Comparison of ENCODE assay signal across 13 mouse cellular contexts in the genomic region with DNA sequence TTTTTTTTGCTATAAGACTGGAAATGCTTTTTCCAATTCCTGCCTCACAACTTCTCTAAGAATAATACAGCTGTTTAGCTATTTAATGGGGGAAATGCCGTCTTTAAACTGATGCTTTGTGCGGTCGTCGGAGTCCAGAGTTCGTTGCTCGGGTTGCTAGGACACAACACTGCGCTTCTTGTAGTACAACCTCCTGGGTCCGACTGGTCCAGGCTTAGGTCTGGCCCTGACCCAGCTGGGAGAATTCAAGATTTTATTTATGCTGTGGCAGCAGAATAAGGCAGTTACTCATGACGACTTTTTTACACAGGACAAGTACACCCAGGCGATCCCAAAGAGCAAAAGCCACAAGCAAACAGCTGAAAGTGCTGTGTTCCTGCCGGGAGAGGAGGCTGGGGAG. TPM values are rescaled to one million over a fixed set of nuclear protein-coding genes. Genes with fewer than 3 reads are reported as not detected.
DNase-seq lines count a peak whose midpoint lies in the region; ATAC-seq and TF ChIP-seq lines count a peak whose summit lies in the region.
"Had no signal": no experiment of that assay in that cellular context is flagged by ENCODE, and none has a peak within 500 bp of the region (broad histone marks: within the 10 kb centered on the region; RNA-seq: fewer than 3 reads in every experiment).

No protein-coding gene starts in this region.

- no peak overlapping the region for H3K9ac ChIP-seq in forebrain, embryonic 14.5 days (ENCODE audit: low read length)
- no peak overlapping the region for H3K9ac ChIP-seq in forebrain, embryonic 13.5 days
- no peak overlapping the region for H3K9ac ChIP-seq in neural tube, embryonic 11.5 days (ENCODE audit: low read length)
- H3K9ac ChIP-seq in stomach, postnatal 0 days (ENCODE audit: low read length) = no peak overlapping the region
- H3K9ac ChIP-seq: lung, embryonic 14.5 days; midbrain, embryonic 12.5 days had no signal

- no peak overlapping the region for H3K4me2 ChIP-seq in forebrain, embryonic 14.5 days (ENCODE audit: low read length)
- no peak overlapping the region for H3K4me2 ChIP-seq in forebrain, embryonic 13.5 days
- no peak overlapping the region for H3K4me2 ChIP-seq in neural tube, embryonic 11.5 days (ENCODE audit: low read depth)
- no peak overlapping the region for H3K4me2 ChIP-seq in stomach, postnatal 0 days (replicated peaks; ENCODE audit: low read depth)
- H3K4me2 ChIP-seq: lung, embryonic 14.5 days; midbrain, embryonic 12.5 days had no signal

- no peak overlapping the region for H3K4me3 ChIP-seq in forebrain, embryonic 14.5 days (ENCODE audit: low read depth, low read length)
- H3K4me3 ChIP-seq in forebrain, embryonic 13.5 days = no peak overlapping the region
- no peak overlapping the region for H3K4me3 ChIP-seq in neural tube, embryonic 11.5 days (ENCODE audit: low read depth, low read length)
- H3K4me3 ChIP-seq in stomach, postnatal 0 days (ENCODE audit: low read depth, low read length) = no peak overlapping the region
- H3K4me3 ChIP-seq: midbrain, embryonic 12.5 days had no signal

- no peak for ATAC-seq in forebrain, embryonic 14.5 days
- no peak for ATAC-seq in forebrain, embryonic 13.5 days
- ATAC-seq in neural tube, embryonic 11.5 days (ENCODE audit: insufficient read depth, low FRiP score, low TSS enrichment) = peak; percentile 61; the same call in 1 of the 2 replicates
- ATAC-seq in stomach, postnatal 0 days (ENCODE audit: low FRiP score, low TSS enrichment) = no peak

- TF ChIP-seq EP300 in stomach, postnatal 0 days (optimal IDR thresholded peaks at IDR 0.05) = no peak

- H3K9me3 ChIP-seq in forebrain, embryonic 14.5 days (replicated peaks; ENCODE audit: control insufficient read depth, low read length) = no peaks in the 10 kb centered on the region
- H3K9me3 ChIP-seq in forebrain, embryonic 13.5 days (replicated peaks) = no peaks in the 10 kb centered on the region
- no peaks in the 10 kb centered on the region for H3K9me3 ChIP-seq in neural tube, embryonic 11.5 days (ENCODE audit: control insufficient read depth, low read length)
- H3K9me3 ChIP-seq in stomach, postnatal 0 days (ENCODE audit: control insufficient read depth, low read length) = no peaks in the 10 kb centered on the region
- H3K9me3 ChIP-seq: midbrain, embryonic 12.5 days had no signal

- WGBS in forebrain, embryonic 14.5 days = 51% methylated on average over 11 of the region's 11 CpGs
- 52% methylated on average over 11 of the region's 11 CpGs for WGBS in forebrain, embryonic 13.5 days
- WGBS in neural tube, embryonic 11.5 days = 32% methylated on average over 11 of the region's 11 CpGs
- 24% methylated on average over 11 of the region's 11 CpGs for WGBS in stomach, postnatal 0 days

- H3K27me3 ChIP-seq in forebrain, embryonic 14.5 days (replicated peaks; ENCODE audit: control insufficient read depth, insufficient read depth, low read length) = no peaks in the 10 kb centered on the region
- no peaks in the 10 kb centered on the region for H3K27me3 ChIP-seq in forebrain, embryonic 13.5 days
- H3K27me3 ChIP-seq in neural tube, embryonic 11.5 days (ENCODE audit: control insufficient read depth, insufficient read depth, low read length) = no peaks in the 10 kb centered on the region
- H3K27me3 ChIP-seq in stomach, postnatal 0 days (ENCODE audit: control insufficient read depth, insufficient read depth, low read length) = no peaks in the 10 kb centered on the region
- H3K27me3 ChIP-seq: midbrain, embryonic 12.5 days had no signal

- no peak overlapping the region for H3K27ac ChIP-seq in forebrain, embryonic 14.5 days (ENCODE audit: low read depth, low read length)
- no peak overlapping the region for H3K27ac ChIP-seq in forebrain, embryonic 13.5 days
- no peak overlapping the region for H3K27ac ChIP-seq in neural tube, embryonic 11.5 days (ENCODE audit: low read depth, low read length)
- no peak overlapping the region for H3K27ac ChIP-seq in stomach, postnatal 0 days (replicated peaks)
- H3K27ac ChIP-seq: midbrain, embryonic 12.5 days had no signal

- no peaks in the 10 kb centered on the region for H3K4me1 ChIP-seq in forebrain, embryonic 14.5 days (ENCODE audit: control insufficient read depth, insufficient read depth, low read length)
- no peaks in the 10 kb centered on the region for H3K4me1 ChIP-seq in forebrain, embryonic 13.5 days
- no peaks in the 10 kb centered on the region for H3K4me1 ChIP-seq in neural tube, embryonic 11.5 days (ENCODE audit: control insufficient read depth, insufficient read depth, low read length)
- no peaks in the 10 kb centered on the region for H3K4me1 ChIP-seq in stomach, postnatal 0 days (replicated peaks; ENCODE audit: control insufficient read depth, insufficient read depth)
- H3K4me1 ChIP-seq: midbrain, embryonic 12.5 days had no signal

- intact Hi-C loops in gastrocnemius, postnatal 14 days (cut with DNase I; ENCODE audit: low total_unique reads) = no loop called here

- H3K36me3 ChIP-seq in forebrain, embryonic 14.5 days (ENCODE audit: control insufficient read depth, insufficient read depth, low read length) = no peaks in the 10 kb centered on the region
- H3K36me3 ChIP-seq in forebrain, embryonic 13.5 days (ENCODE audit: poor library complexity, severe bottlenecking) = no peaks in the 10 kb centered on the region
- no peaks in the 10 kb centered on the region for H3K36me3 ChIP-seq in neural tube, embryonic 11.5 days (ENCODE audit: control insufficient read depth, insufficient read depth, low read length)
- no peaks in the 10 kb centered on the region for H3K36me3 ChIP-seq in stomach, postnatal 0 days (ENCODE audit: control insufficient read depth, insufficient read depth, low read length)
- H3K36me3 ChIP-seq: midbrain, embryonic 12.5 days had no signal

- peak; percentile 15 for DNase-seq in forebrain, embryonic 14.5 days (ENCODE audit: low spot score)
- DNase-seq in neural tube, embryonic 11.5 days (ENCODE audit: low spot score) = no peak
- no peak for DNase-seq in neural tube, embryonic 10.5 days (ENCODE audit: extremely low spot score, low spot score)
- peak; percentile 38 to 47 for DNase-seq in kidney, postnatal 36 days
- no peak for DNase-seq in gastrocnemius, postnatal 14 days
- DNase-seq in stomach, postnatal 0 days (ENCODE audit: low spot score) = no peak
- no peak for DNase-seq in right cerebral cortex, postnatal 4 days
- DNase-seq: cerebellum, postnatal 36 days; heart, adult 18-20 months; heart, postnatal 14 days; lung, embryonic 14.5 days had no signal

- TF ChIP-seq CTCF in stomach, postnatal 0 days (IDR thresholded peaks at IDR 0.05; ENCODE audit: low read depth) = no peak

RNA-seq across cellular contexts. Expression of gene Cpm, which starts 42.4 kb away (rescaled TPM):
- 5.1 and 6.1 TPM in 2 replicates for polyA plus RNA-seq in forebrain, embryonic 14.5 days (2014; fragmentation: Nextera tagmentation; extraction: Ambion mirVana)
- polyA plus RNA-seq in forebrain, embryonic 13.5 days (2015; fragmentation: Nextera tagmentation; extraction: Ambion mirVana) = 4.3 and 4.7 TPM in 2 replicates
- polyA plus RNA-seq in neural tube, embryonic 11.5 days (2014; fragmentation: Nextera tagmentation; extraction: Ambion mirVana) = 18.4 and 21.1 TPM in 2 replicates
- total RNA-seq in gastrocnemius, postnatal 14 days (2021) = 1 to 10 TPM; 6.2 to 7.4 TPM
- 22.9 and 26.6 TPM in 2 replicates for polyA plus RNA-seq in stomach, postnatal 0 days (2015; fragmentation: Nextera tagmentation; extraction: Ambion mirVana)

Comparison
In these comparisons a context has a peak if more than half of its experiments do, and no peak if none do; other contexts are left out.
1. DNase-seq: peak in forebrain, embryonic 14.5 days (single experiment) and kidney, postnatal 36 days (2 of 2); none in neural tube, embryonic 11.5 days (single experiment), neural tube, embryonic 10.5 days (single experiment), gastrocnemius, postnatal 14 days (single experiment), stomach, postnatal 0 days (single experiment) and right cerebral cortex, postnatal 4 days (single experiment).